Mouse (Mus musculus): Measurements from ENCODE around the gene Ttll10. TPM values are rescaled to one million over a fixed set of nuclear protein-coding genes. Genes with fewer than 3 reads are reported as not detected.

The Ttll10 gene
- polyA plus RNA-seq, 1 experiment from 2014 or later, result 0.31 TPM

DNA sequence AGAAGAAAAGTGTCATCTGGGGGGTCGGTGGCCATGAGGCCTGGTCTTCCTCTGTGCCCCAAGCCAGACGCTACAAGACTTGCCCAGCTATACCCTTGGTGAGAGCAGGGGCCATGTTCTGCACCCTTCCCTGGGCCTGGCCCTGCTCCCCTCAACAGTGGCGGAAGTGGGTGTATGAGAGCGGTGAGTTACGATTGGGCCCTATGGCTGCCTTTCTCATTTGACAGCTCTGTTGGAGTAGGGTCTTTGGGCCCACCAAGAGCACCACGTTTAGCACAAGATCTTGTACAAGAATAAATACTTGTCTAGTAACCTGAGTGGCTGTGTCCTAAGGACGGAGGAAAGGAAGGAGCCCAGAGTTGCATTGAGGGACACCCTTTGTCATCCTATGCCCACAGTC is 30.6 kb downstream of the Ttll10 start:
- no peak overlapping the region for H3K9ac ChIP-seq (replicated peaks)
- H3K4me3 ChIP-seq (ENCODE audit: low read depth, low read length), result no peak overlapping the region
- no peak overlapping the region for H3K4me2 ChIP-seq (ENCODE audit: low read depth, low read length)
- DNase-seq, result no peak
- 0 out of 2 replicates have a peak, but pooled peaks cover 2% of the 10 kb centered on the region for H3K36me3 ChIP-seq (replicated peaks; ENCODE audit: insufficient read depth, low read length)
- no peak for TF ChIP-seq CTCF (IDR thresholded peaks at IDR 0.05; ENCODE audit: low read depth)
- no peak for TF ChIP-seq EP300 (IDR thresholded peaks at IDR 0.05; ENCODE audit: low read depth)
- H3K27ac ChIP-seq (ENCODE audit: low read depth), result no peak overlapping the region
- ATAC-seq, result no peak
- H3K9me3 ChIP-seq (ENCODE audit: low read length), result no peaks in the 10 kb centered on the region
- H3K4me1 ChIP-seq (ENCODE audit: insufficient read depth), result peaks cover 36% of the 10 kb centered on the region
- 84% methylated on average over 7 of the region's 7 CpGs for WGBS (ENCODE audit: insufficient replicate concordance)
- H3K27me3 ChIP-seq (ENCODE audit: insufficient read depth, low read length), result no peaks in the 10 kb centered on the region

DNA sequence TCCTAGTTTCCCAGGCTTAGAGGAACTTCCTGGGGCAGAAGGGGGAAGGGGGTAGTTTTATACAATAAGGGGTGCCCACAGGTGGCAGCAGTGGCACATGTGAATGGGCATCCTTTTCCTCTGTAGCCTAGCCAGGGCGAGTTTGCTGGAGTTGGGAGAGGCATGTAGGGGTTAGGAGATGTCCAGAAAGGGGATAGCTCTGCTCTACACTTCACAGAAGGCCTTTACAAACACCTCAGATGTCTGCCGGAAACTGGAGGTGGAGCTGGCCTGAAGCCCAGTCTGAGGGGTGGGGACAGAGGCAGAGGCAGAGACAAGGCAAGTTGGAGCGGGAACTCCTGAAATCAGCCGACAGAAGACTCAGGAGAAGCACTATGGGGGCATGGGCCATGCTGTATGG is 33.2 kb downstream of the Ttll10 start, which contains the start of gene Tnfrsf18:
TSS of gene Tnfrsf18 (plus strand) at position 152 of the 400 bp plus-strand sequence.
- H3K9me3 ChIP-seq (ENCODE audit: low read length), result no peaks in the 10 kb centered on the region
- TF ChIP-seq EP300 (IDR thresholded peaks at IDR 0.05; ENCODE audit: low read depth), result no peak
- peak; percentile 54 for TF ChIP-seq CTCF (IDR thresholded peaks at IDR 0.05; ENCODE audit: low read depth)
- H3K36me3 ChIP-seq (replicated peaks; ENCODE audit: insufficient read depth, low read length), result 0 out of 2 replicates have a peak, but pooled peaks cover 2% of the 10 kb centered on the region
- no peak within 1 kb of the TSS for H3K27ac ChIP-seq (ENCODE audit: low read depth)
- H3K4me3 ChIP-seq (ENCODE audit: low read depth, low read length), result no peak within 1 kb of the TSS
- DNase-seq (peak; percentile 55), ATAC-seq (no peak)
- H3K4me1 ChIP-seq (ENCODE audit: insufficient read depth), result peaks cover 17% of the 10 kb centered on the region
- WGBS (ENCODE audit: insufficient replicate concordance), result 18% methylated on average over 4 of the region's 4 CpGs
- H3K4me2 ChIP-seq (ENCODE audit: low read depth, low read length), result peak within 1 kb of the TSS; percentile 26; the same call in 1 of the 2 replicates
- no peaks in the 10 kb centered on the region for H3K27me3 ChIP-seq (ENCODE audit: insufficient read depth, low read length)
- 0 out of 2 replicates have a peak within 1 kb of the TSS, but pooled peaks have one; percentile 41 for H3K9ac ChIP-seq (replicated peaks)

DNA sequence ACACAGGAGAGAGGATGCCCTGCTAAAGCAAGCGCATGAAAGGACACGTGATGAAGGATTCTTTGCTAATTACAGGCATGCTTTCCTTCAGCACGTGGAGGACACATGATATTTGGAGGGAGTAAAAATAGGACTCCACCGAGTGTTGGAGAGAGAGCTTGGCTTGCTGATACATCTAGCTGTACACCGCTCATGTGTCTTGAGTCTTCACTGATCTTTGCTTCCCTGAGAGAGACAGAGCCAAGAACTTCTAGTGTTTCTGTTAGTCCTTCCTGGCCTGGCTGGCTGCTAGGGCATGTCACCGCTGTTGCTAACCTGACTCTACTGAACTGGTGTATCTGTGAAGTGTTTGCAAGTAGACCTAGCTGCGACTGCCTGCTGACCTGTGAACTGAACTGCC is 35.0 kb downstream of the Ttll10 start:
- 0 out of 2 replicates have a peak, but pooled peaks cover 2% of the 10 kb centered on the region for H3K36me3 ChIP-seq (replicated peaks; ENCODE audit: insufficient read depth, low read length)
- DNase-seq (no peak), ATAC-seq (no peak)
- no peak overlapping the region for H3K4me3 ChIP-seq (ENCODE audit: low read depth, low read length)
- 86% methylated on average over 7 of the region's 7 CpGs for WGBS (ENCODE audit: insufficient replicate concordance)
- H3K9ac ChIP-seq (replicated peaks), result no peak overlapping the region
- no peaks in the 10 kb centered on the region for H3K27me3 ChIP-seq (ENCODE audit: insufficient read depth, low read length)
- H3K4me2 ChIP-seq (ENCODE audit: low read depth, low read length), result no peak overlapping the region
- TF ChIP-seq CTCF (IDR thresholded peaks at IDR 0.05; ENCODE audit: low read depth) (no peak), EP300 (IDR thresholded peaks at IDR 0.05; ENCODE audit: low read depth) (no peak)
- no peak overlapping the region for H3K27ac ChIP-seq (ENCODE audit: low read depth)
- H3K4me1 ChIP-seq (ENCODE audit: insufficient read depth), result peaks cover 7% of the 10 kb centered on the region; the same call in 1 of the 2 replicates
- no peaks in the 10 kb centered on the region for H3K9me3 ChIP-seq (ENCODE audit: low read length)

DNA sequence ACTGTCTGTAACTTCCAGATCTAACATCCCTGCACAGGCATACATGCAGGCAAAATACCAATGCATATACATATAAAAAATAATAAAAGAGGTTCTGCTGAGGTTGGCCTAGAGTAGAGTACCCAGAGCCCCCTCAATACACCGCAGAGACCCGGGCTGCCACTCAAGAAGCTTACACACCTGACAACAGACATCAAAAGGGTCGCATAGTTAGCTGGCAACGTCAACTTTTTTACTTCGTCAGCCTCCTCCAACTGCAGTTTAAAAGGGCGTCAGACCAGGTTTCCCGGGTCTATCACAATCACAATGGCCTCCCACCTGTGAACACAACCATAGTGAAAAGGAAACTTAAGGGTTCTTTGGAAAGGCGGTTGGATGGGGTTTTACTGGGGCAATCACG is 35.7 kb downstream of the Ttll10 start:
- TF ChIP-seq EP300 (IDR thresholded peaks at IDR 0.05; ENCODE audit: low read depth) (no peak), CTCF (IDR thresholded peaks at IDR 0.05; ENCODE audit: low read depth) (no peak)
- H3K4me2 ChIP-seq (ENCODE audit: low read depth, low read length), result no peak overlapping the region
- WGBS (ENCODE audit: insufficient replicate concordance), result 81% methylated on average over 9 of the region's 9 CpGs
- H3K9me3 ChIP-seq (ENCODE audit: low read length), result no peaks in the 10 kb centered on the region
- no peak for DNase-seq
- H3K4me3 ChIP-seq (ENCODE audit: low read depth, low read length), result no peak overlapping the region
- 0 out of 2 replicates have a peak, but pooled peaks cover 2% of the 10 kb centered on the region for H3K36me3 ChIP-seq (replicated peaks; ENCODE audit: insufficient read depth, low read length)
- no peak for ATAC-seq
- H3K27me3 ChIP-seq (ENCODE audit: insufficient read depth, low read length), result no peaks in the 10 kb centered on the region
- H3K4me1 ChIP-seq (ENCODE audit: insufficient read depth), result peaks cover 7% of the 10 kb centered on the region; the same call in 1 of the 2 replicates
- H3K27ac ChIP-seq (ENCODE audit: low read depth), result no peak overlapping the region
- no peak overlapping the region for H3K9ac ChIP-seq (replicated peaks)

DNA sequence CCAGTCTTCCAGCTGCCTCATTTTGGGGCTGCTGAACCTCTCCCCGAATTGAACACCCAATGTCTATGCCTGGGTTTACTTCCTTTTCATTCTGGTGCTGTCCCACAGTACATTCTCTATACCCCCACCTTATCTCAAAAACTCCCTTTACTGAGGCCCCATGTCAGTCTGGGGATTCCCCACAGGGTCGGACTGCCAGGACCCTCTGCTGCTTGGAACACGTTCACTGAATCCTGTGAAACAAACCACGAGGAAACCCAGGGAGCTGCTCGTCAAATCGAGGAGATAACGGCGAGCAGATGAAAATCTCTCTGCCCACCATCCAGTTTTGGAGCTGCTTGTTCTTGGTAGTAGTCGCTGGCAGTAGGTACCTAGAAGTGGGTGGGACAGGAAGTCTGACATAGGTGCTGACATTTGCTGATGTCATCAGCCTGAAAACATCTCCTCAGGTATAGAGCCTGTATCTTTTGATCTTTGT is 37.2 kb downstream of the Ttll10 start:
- TF ChIP-seq CTCF (IDR thresholded peaks at IDR 0.05; ENCODE audit: low read depth) (no peak), EP300 (IDR thresholded peaks at IDR 0.05; ENCODE audit: low read depth) (no peak)
- ATAC-seq, result no peak
- no peaks in the 10 kb centered on the region for H3K27me3 ChIP-seq (ENCODE audit: insufficient read depth, low read length)
- no peak overlapping the region for H3K27ac ChIP-seq (ENCODE audit: low read depth)
- H3K9me3 ChIP-seq (ENCODE audit: low read length), result no peaks in the 10 kb centered on the region
- H3K4me1 ChIP-seq (ENCODE audit: insufficient read depth), result peaks cover 7% of the 10 kb centered on the region; the same call in 1 of the 2 replicates
- no peak overlapping the region for H3K4me3 ChIP-seq (ENCODE audit: low read depth, low read length)
- no peak overlapping the region for H3K4me2 ChIP-seq (ENCODE audit: low read depth, low read length)
- 23% methylated on average over 9 of the region's 9 CpGs for WGBS (ENCODE audit: insufficient replicate concordance)
- no peak overlapping the region for H3K9ac ChIP-seq (replicated peaks)
- DNase-seq, result no peak
- H3K36me3 ChIP-seq (replicated peaks; ENCODE audit: insufficient read depth, low read length), result no peaks in the 10 kb centered on the region

DNA sequence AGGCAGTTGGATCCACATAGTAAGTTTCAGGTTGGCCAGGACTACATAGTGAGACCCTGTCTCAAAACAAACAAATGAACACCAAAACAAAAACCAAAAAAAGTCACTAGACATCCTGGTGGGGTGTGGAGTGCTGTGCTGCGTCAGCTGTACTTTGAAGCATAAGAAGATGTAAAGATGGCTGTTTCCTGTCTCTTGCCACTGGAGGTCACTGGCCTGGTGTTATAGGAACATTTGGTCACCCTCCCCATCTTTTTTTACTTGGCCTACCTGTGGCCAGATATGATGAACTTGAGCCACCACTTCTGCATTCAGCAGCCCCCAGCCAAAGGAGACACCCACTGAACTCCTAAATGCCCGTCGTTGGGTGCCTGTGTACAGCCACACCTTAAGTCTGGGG is 37.8 kb downstream of the Ttll10 start:
- no peaks in the 10 kb centered on the region for H3K27me3 ChIP-seq (ENCODE audit: insufficient read depth, low read length)
- DNase-seq (no peak), ATAC-seq (no peak)
- no peak for TF ChIP-seq EP300 (IDR thresholded peaks at IDR 0.05; ENCODE audit: low read depth)
- no peak for TF ChIP-seq CTCF (IDR thresholded peaks at IDR 0.05; ENCODE audit: low read depth)
- no peak overlapping the region for H3K4me3 ChIP-seq (ENCODE audit: low read depth, low read length)
- no peaks in the 10 kb centered on the region for H3K9me3 ChIP-seq (ENCODE audit: low read length)
- WGBS (ENCODE audit: insufficient replicate concordance), result 66% methylated on average over 3 of the region's 3 CpGs
- H3K36me3 ChIP-seq (replicated peaks; ENCODE audit: insufficient read depth, low read length), result 0 out of 2 replicates have a peak, but pooled peaks cover 2% of the 10 kb centered on the region
- peaks cover 7% of the 10 kb centered on the region; the same call in 1 of the 2 replicates for H3K4me1 ChIP-seq (ENCODE audit: insufficient read depth)
- H3K4me2 ChIP-seq (ENCODE audit: low read depth, low read length), result no peak overlapping the region
- no peak overlapping the region for H3K9ac ChIP-seq (replicated peaks)
- no peak overlapping the region for H3K27ac ChIP-seq (ENCODE audit: low read depth)

Data from liver, postnatal 0 days (tissue).